Mouse (Mus musculus) thymus, adult 2 months (tissue): ENCODE measurements at regions not wholly inside any gene's neighbourhood (a gene's known extent, or its start where the extent isn't known, plus 50 kb on each side); places are given as distances from the start of the nearest gene placed in this dataset.

Experiments
- CTCF ChIP-seq: fragments of 200-500 bp; IDR thresholded peaks from 2 replicates; pipeline ENCODE4 v1.5.1; 2012; ENCODE audit warnings: mild to moderate bottlenecking, control low read depth, low read length, moderate library complexity, borderline replicate concordance; ENCODE audit not compliant: control insufficient read depth, poor library complexity, insufficient read depth; ENCODE audit errors: extremely low read depth
- POLR2A ChIP-seq: fragments of 200-500 bp; IDR thresholded peaks from 2 replicates; pipeline ENCODE4 v1.6.1; 2012; ENCODE audit warnings: mild to moderate bottlenecking, low read length, control low read depth, moderate library complexity; ENCODE audit not compliant: control insufficient read depth, poor library complexity, insufficient read depth; ENCODE audit errors: extremely low read depth

DNA sequence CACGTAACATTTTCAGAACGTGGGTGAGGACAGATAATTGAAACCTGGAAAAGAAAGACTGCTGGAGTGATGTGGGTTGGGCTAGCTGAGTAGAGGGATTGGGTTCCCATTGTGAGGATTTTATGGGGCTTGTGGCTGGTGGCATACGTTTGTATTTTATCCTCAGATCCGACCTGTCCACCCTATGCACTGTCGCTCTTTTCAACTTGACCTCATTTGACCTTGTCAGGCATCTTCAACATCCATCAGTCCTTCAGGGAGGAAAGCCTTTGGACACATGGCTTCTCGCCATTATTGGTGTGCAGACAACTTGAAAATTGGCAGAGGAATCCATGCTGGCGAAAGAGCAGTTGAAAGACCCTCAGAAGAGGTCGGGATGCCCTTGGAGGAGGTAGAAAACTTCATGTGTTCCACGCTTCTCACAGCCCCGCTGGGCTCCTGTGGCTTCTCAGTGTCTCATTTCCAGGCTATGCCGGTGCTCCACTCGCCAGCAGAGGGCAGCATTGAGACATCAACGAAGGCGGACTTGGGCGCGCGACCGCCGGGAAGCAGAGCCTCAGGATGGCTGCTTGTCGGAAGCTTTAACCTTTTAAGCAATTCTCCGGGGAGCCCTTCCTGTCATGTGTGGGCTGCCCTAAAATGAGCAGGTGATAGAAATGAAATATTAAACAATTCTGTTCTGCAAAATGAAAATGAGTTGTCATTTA, 896.8 kb upstream of the Car8 start:
- TF ChIP-seq CTCF (peak; percentile 97), POLR2A (no peak)
